Mouse (Mus musculus): ENCODE measurements at regions not wholly inside any gene's neighbourhood (a gene's known extent, or its start where the extent isn't known, plus 50 kb on each side); places are given as distances from the start of the nearest gene placed in this dataset.

GRCm38 (mm10) chr11:113032487-113033228 lies 250.6 kb downstream of the Sox9 start:
- H3K36me3 ChIP-seq (ENCODE audit: control insufficient read depth, insufficient read depth, low read length) = no peaks in the 10 kb centered on the region
- no peaks in the 10 kb centered on the region for H3K4me1 ChIP-seq (ENCODE audit: control insufficient read depth, insufficient read depth, low read length)
- no peak overlapping the region for H3K4me3 ChIP-seq
- WGBS = 62% methylated on average over 8 of the region's 8 CpGs
- TF ChIP-seq POLR2A (IDR thresholded peaks at IDR 0.05; ENCODE audit: insufficient read depth, low read depth, low read length) = no peak
- no peak for TF ChIP-seq EP300 (IDR thresholded peaks at IDR 0.05; ENCODE audit: insufficient read depth, low read depth, low read length)
- TF ChIP-seq CTCF (IDR thresholded peaks at IDR 0.05) = no peak
- H3K9ac ChIP-seq (ENCODE audit: low read depth, low read length) = no peak overlapping the region
- H3K27ac ChIP-seq = no peak overlapping the region
- no peak for DNase-seq
- intact Hi-C loops (cut with DNase I) = no loop called here
- H3K79me2 ChIP-seq (replicated peaks; ENCODE audit: control insufficient read depth, insufficient read depth, low read length) = no peaks in the 10 kb centered on the region
- H3K27me3 ChIP-seq (ENCODE audit: control insufficient read depth, insufficient read depth, low read length) = no peaks in the 10 kb centered on the region

DNA sequence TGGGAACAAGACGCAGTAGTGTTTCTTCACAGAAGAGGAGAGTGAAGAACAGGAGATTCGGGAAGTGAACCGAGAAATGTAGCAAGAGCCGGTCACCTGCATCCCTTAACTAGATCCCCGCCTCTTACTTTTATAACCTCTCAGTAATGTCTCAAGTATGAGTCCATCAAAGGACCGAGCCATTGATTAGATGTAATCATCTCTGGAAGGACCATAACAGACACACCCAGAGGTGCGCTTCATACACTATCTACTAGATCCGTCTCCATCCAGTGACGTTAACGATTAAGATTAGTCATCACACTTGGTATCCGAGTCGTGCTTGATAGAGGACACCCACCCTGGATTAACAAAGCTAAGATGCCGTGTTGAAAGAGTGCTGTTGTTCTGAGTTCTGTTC lies 252.9 kb downstream of the Sox9 start:
- WGBS = 89% methylated on average over 13 of the region's 13 CpGs
- no peaks in the 10 kb centered on the region for H3K27me3 ChIP-seq (ENCODE audit: control insufficient read depth, insufficient read depth, low read length)
- H3K79me2 ChIP-seq (replicated peaks; ENCODE audit: control insufficient read depth, insufficient read depth, low read length) = no peaks in the 10 kb centered on the region
- no peak overlapping the region for H3K4me3 ChIP-seq
- no peaks in the 10 kb centered on the region for H3K4me1 ChIP-seq (ENCODE audit: control insufficient read depth, insufficient read depth, low read length)
- H3K9ac ChIP-seq (ENCODE audit: low read depth, low read length) = no peak overlapping the region
- no peaks in the 10 kb centered on the region for H3K36me3 ChIP-seq (ENCODE audit: control insufficient read depth, insufficient read depth, low read length)
- no peak overlapping the region for H3K27ac ChIP-seq
- no peak for TF ChIP-seq CTCF (IDR thresholded peaks at IDR 0.05)
- no peak for TF ChIP-seq POLR2A (IDR thresholded peaks at IDR 0.05; ENCODE audit: insufficient read depth, low read depth, low read length)
- no peak for TF ChIP-seq EP300 (IDR thresholded peaks at IDR 0.05; ENCODE audit: insufficient read depth, low read depth, low read length)
- intact Hi-C loops (cut with DNase I) = no loop called here
- no peak for DNase-seq

GRCm38 (mm10) chr11:113037736-113038135 lies 255.7 kb downstream of the Sox9 start:
- 73% methylated on average over 4 of the region's 4 CpGs for WGBS
- Histone ChIP-seq H3K4me1 (ENCODE audit: control insufficient read depth, insufficient read depth, low read length) (no peaks in the 10 kb centered on the region), H3K27me3 (ENCODE audit: control insufficient read depth, insufficient read depth, low read length) (no peaks in the 10 kb centered on the region), H3K79me2 (replicated peaks; ENCODE audit: control insufficient read depth, insufficient read depth, low read length) (no peaks in the 10 kb centered on the region), H3K27ac (no peak overlapping the region), H3K36me3 (ENCODE audit: control insufficient read depth, insufficient read depth, low read length) (no peaks in the 10 kb centered on the region), H3K9ac (ENCODE audit: low read depth, low read length) (no peak overlapping the region), H3K4me3 (no peak overlapping the region)
- TF ChIP-seq CTCF (IDR thresholded peaks at IDR 0.05) (no peak), POLR2A (IDR thresholded peaks at IDR 0.05; ENCODE audit: insufficient read depth, low read depth, low read length) (no peak), EP300 (IDR thresholded peaks at IDR 0.05; ENCODE audit: insufficient read depth, low read depth, low read length) (no peak)
- intact Hi-C loops (cut with DNase I) = no loop called here
- no peak for DNase-seq

DNA sequence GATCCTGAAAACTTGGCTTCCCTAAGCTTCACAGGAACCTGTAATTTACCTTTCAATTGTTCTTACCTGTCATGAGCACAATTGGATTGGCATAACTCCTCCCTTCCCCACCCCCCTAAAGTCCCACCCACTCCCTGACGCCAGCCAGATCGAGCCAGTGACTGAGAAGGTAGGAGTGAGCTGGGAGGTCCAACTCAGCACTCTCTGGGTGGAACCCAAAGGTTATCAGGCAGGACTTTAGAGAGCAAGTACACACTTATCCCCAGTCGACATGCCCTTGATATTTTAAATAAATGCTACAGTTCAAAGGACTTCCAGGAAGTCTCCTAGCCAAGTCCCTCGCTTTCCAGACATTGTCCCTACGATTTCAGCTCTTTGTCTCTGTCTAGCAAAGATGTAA lies 260.7 kb downstream of the Sox9 start:
- no peaks in the 10 kb centered on the region for H3K79me2 ChIP-seq (replicated peaks; ENCODE audit: control insufficient read depth, insufficient read depth, low read length)
- intact Hi-C loops (cut with DNase I) = no loop called here
- no peak overlapping the region for H3K27ac ChIP-seq
- H3K4me3 ChIP-seq = no peak overlapping the region
- no peaks in the 10 kb centered on the region for H3K4me1 ChIP-seq (ENCODE audit: control insufficient read depth, insufficient read depth, low read length)
- DNase-seq = no peak
- H3K9ac ChIP-seq (ENCODE audit: low read depth, low read length) = no peak overlapping the region
- no peak for TF ChIP-seq POLR2A (IDR thresholded peaks at IDR 0.05; ENCODE audit: insufficient read depth, low read depth, low read length)
- TF ChIP-seq CTCF (IDR thresholded peaks at IDR 0.05) = no peak
- no peaks in the 10 kb centered on the region for H3K27me3 ChIP-seq (ENCODE audit: control insufficient read depth, insufficient read depth, low read length)
- H3K36me3 ChIP-seq (ENCODE audit: control insufficient read depth, insufficient read depth, low read length) = no peaks in the 10 kb centered on the region
- WGBS = 57% methylated on average over 5 of the region's 5 CpGs

GRCm38 (mm10) chr11:113046200-113047051 lies 264.4 kb downstream of the Sox9 start:
- DNase-seq = peak; percentile 44 to 46
- no peak overlapping the region for H3K4me3 ChIP-seq

GRCm38 (mm10) chr11:113048158-113048557 lies 266.1 kb downstream of the Sox9 start:
- peak in 1 of 2 experiments; percentile 21 for DNase-seq
- Histone ChIP-seq H3K36me3 (ENCODE audit: control insufficient read depth, insufficient read depth, low read length) (no peaks in the 10 kb centered on the region), H3K4me3 (no peak overlapping the region), H3K9ac (ENCODE audit: low read depth, low read length) (no peak overlapping the region), H3K79me2 (replicated peaks; ENCODE audit: control insufficient read depth, insufficient read depth, low read length) (no peaks in the 10 kb centered on the region), H3K27me3 (ENCODE audit: control insufficient read depth, insufficient read depth, low read length) (no peaks in the 10 kb centered on the region), H3K4me1 (ENCODE audit: control insufficient read depth, insufficient read depth, low read length) (peaks cover 4% of the 10 kb centered on the region), H3K27ac (no peak overlapping the region)
- intact Hi-C loops (cut with DNase I) = no loop called here
- WGBS = 45% methylated on average over 7 of the region's 7 CpGs
- no peak for TF ChIP-seq POLR2A (IDR thresholded peaks at IDR 0.05; ENCODE audit: insufficient read depth, low read depth, low read length)
- 0 out of 2 replicates have a peak, but pooled peaks have one; percentile 13 for TF ChIP-seq EP300 (IDR thresholded peaks at IDR 0.05; ENCODE audit: insufficient read depth, low read depth, low read length)
- no peak for TF ChIP-seq CTCF (IDR thresholded peaks at IDR 0.05)

More at GRCm38 (mm10) chr11:113046200-113047051, 264.4 kb downstream of the Sox9 start:
- Histone ChIP-seq H3K27me3 (ENCODE audit: control insufficient read depth, insufficient read depth, low read length) (no peaks in the 10 kb centered on the region), H3K36me3 (ENCODE audit: control insufficient read depth, insufficient read depth, low read length) (no peaks in the 10 kb centered on the region), H3K4me1 (ENCODE audit: control insufficient read depth, insufficient read depth, low read length) (peaks cover 4% of the 10 kb centered on the region), H3K79me2 (replicated peaks; ENCODE audit: control insufficient read depth, insufficient read depth, low read length) (no peaks in the 10 kb centered on the region), H3K9ac (ENCODE audit: low read depth, low read length) (no peak overlapping the region), H3K27ac (no peak overlapping the region)
- 53% methylated on average over 20 of the region's 20 CpGs for WGBS
- intact Hi-C loops (cut with DNase I) = no loop called here
- TF ChIP-seq CTCF (IDR thresholded peaks at IDR 0.05) = no peak
- no peak for TF ChIP-seq EP300 (IDR thresholded peaks at IDR 0.05; ENCODE audit: insufficient read depth, low read depth, low read length)
- no peak for TF ChIP-seq POLR2A (IDR thresholded peaks at IDR 0.05; ENCODE audit: insufficient read depth, low read depth, low read length)
